Mouse (Mus musculus) brain, embryonic 14.5 days (tissue): Measurements from ENCODE around the gene Cetn3.

ENCODE experiments used
- CTCF ChIP-seq: fragments of 200-500 bp; IDR thresholded peaks from 2 replicates; pipeline ENCODE4 v1.5.1; 2012; ENCODE audit warnings: inconsistent platforms, mild to moderate bottlenecking, moderate library complexity, borderline replicate concordance; ENCODE audit not compliant: insufficient read depth, insufficient read length; ENCODE audit errors: extremely low read depth
- POLR2A ChIP-seq: fragments of 200-500 bp; IDR thresholded peaks from 2 replicates; pipeline ENCODE4 v1.6.1; 2012; ENCODE audit warnings: mild to moderate bottlenecking, inconsistent platforms, borderline replicate concordance; ENCODE audit not compliant: poor library complexity, insufficient read depth, insufficient read length, severe bottlenecking; ENCODE audit errors: extremely low read depth

- no peak for TF ChIP-seq CTCF
- TF ChIP-seq POLR2A, result no peak
These were observed 9.0 kb downstream of the Cetn3 start for GRCm38 (mm10) chr13:81791861-81792260.
